Mouse (Mus musculus): ENCODE results near the gene Abtb1. TPM values are rescaled to one million over a fixed set of nuclear protein-coding genes. Genes with fewer than 3 reads are reported as not detected.

Gene Abtb1
- polyA plus RNA-seq, 1 experiment from 2014 or later: 40.7 TPM

DNA sequence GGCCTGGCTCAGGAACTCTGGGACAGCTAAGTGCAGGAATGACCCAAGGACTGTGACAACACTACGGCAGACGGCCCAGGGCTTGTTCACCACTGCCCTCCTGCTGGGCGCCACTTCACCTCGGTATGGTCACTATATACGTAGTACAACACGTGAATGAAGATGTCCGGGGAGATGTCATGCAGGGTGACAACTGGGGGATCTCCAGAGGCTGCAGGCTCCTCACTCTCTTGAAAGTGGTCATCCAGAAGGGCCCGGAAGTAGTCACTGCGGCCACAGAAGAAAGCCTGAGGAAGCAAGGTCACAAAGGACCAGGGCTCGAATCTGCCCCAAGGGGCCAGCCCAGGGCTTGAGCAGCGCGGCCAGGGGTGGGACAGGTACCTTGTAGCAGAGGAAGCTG lies 3.8 kb downstream of the Abtb1 start:
- Histone ChIP-seq H3K4me3 (ENCODE audit: low read depth, low read length) (no peak overlapping the region), H3K36me3 (ENCODE audit: control insufficient read depth, insufficient read depth, low read length) (peaks cover 13% of the 10 kb centered on the region), H3K4me2 (ENCODE audit: low read length) (no peak overlapping the region), H3K27me3 (ENCODE audit: control insufficient read depth, insufficient read depth, low read depth, low read length) (no peaks in the 10 kb centered on the region), H3K27ac (ENCODE audit: low read length) (no peak overlapping the region), H3K9me3 (replicated peaks; ENCODE audit: control insufficient read depth, low read length, poor library complexity, severe bottlenecking) (no peaks in the 10 kb centered on the region), H3K9ac (ENCODE audit: low read depth, low read length) (no peak overlapping the region), H3K4me1 (ENCODE audit: control insufficient read depth, insufficient read depth, low read length) (peaks cover 13% of the 10 kb centered on the region)
- no peak for ATAC-seq
- 92% methylated on average over 12 of the region's 12 CpGs for WGBS

DNA sequence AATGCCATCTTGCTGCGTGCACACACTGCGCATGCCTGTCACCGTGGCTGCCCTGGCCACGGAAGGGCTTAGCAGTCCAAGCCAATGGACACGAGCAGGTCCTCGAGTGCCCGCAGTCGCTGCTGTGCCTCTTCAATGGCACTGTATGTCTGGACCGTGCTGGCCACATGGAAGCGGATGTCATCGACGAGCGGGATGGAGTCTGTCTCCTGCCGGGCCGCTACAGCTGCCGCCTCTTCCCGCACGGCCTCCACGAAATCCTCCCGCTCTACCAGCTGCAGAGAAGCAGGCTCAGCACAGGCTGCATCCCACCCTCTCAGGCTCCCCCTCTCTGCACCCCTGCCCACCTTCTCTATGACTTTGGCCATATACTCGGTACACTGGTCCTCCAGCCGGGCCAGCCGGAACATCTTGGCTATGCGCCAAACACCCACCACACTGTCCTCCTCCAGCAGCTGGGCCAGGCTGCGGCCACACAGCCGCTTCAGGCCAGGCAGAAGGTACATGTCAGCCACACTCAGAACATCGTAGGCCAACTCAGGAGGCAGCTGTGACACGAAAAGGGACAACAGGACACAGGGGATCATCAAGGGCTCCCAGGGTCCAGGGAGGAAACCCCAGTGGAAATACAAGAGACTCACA lies 5.5 kb downstream of the Abtb1 start:
- no peak for ATAC-seq
- H3K4me3 ChIP-seq (ENCODE audit: low read depth, low read length): no peak overlapping the region
- H3K4me1 ChIP-seq (ENCODE audit: control insufficient read depth, insufficient read depth, low read length): peaks cover 11% of the 10 kb centered on the region
- H3K27me3 ChIP-seq (ENCODE audit: control insufficient read depth, insufficient read depth, low read depth, low read length): no peaks in the 10 kb centered on the region
- H3K9me3 ChIP-seq (replicated peaks; ENCODE audit: control insufficient read depth, low read length, poor library complexity, severe bottlenecking): no peaks in the 10 kb centered on the region
- no peak overlapping the region for H3K9ac ChIP-seq (ENCODE audit: low read depth, low read length)
- peaks cover 13% of the 10 kb centered on the region for H3K36me3 ChIP-seq (ENCODE audit: control insufficient read depth, insufficient read depth, low read length)
- H3K27ac ChIP-seq (ENCODE audit: low read length): no peak overlapping the region
- H3K4me2 ChIP-seq (ENCODE audit: low read length): no peak overlapping the region
- WGBS: 88% methylated on average over 28 of the region's 28 CpGs

DNA sequence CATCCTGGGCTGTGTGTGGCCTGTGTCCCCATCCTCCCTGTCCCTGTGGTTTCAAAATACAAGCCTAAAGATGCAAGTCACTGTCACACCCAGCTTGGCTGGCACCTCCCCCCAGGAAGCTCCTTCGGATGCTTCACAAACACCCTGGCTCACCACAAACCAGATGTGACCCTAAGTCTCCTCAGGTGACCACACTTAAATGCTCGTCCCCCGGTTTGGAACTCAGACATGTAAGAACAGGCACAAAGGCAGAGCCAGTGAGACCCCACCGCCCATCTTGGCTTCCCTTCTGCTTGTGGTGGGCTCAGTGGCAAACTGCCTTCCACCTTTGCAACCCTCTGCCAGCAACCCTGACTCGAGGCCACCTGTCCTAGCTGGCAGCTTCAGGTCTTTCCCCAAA lies 6.7 kb downstream of the Abtb1 start:
- H3K27me3 ChIP-seq (ENCODE audit: control insufficient read depth, insufficient read depth, low read depth, low read length): no peaks in the 10 kb centered on the region
- H3K4me1 ChIP-seq (ENCODE audit: control insufficient read depth, insufficient read depth, low read length): peaks cover under 1% of the 10 kb centered on the region
- H3K9ac ChIP-seq (ENCODE audit: low read depth, low read length): no peak overlapping the region
- no peak overlapping the region for H3K4me2 ChIP-seq (ENCODE audit: low read length)
- no peaks in the 10 kb centered on the region for H3K9me3 ChIP-seq (replicated peaks; ENCODE audit: control insufficient read depth, low read length, poor library complexity, severe bottlenecking)
- no peak for ATAC-seq
- 80% methylated on average over 5 of the region's 5 CpGs for WGBS
- no peak overlapping the region for H3K4me3 ChIP-seq (ENCODE audit: low read depth, low read length)
- peaks cover 13% of the 10 kb centered on the region for H3K36me3 ChIP-seq (ENCODE audit: control insufficient read depth, insufficient read depth, low read length)
- no peak overlapping the region for H3K27ac ChIP-seq (ENCODE audit: low read length)

DNA sequence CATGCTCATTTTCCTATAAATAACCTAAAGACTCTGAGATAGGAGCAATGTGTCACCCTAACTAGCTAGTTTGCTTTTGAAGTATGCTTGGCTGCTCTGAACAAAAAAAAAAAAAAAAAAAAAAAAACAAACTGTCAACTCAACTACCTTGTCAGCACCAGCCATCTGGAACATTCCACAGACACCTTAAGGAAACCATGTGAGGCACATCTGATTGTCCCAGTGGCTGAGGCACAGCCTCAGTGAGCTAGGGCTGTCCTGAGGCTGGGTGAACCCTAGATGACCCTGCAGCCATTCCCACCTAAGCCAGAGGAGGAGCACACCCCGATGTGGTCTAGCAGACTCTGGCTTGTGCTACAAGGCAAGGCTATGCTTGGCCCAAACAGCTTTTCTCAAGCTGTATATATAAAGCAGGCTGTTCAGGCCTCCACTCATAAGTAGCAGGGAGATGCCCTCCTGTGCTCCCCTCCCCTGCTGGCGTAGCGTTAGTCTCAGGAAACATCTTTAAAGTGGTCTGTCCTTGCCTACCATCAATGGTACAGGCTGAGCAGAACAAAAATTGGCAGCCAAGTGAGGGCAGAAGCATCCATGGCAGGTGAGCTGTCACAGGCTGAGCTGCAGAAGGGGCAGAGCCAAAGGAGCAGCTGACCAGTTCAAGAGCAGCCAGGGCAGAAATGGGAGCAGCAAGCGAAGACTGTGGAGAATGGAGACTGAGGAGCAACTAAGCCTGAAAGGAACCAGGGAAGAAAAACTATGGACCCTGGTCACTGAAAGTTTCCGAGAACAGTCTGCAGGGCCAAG lies 8.2 kb downstream of the Abtb1 start:
- Histone ChIP-seq H3K4me1 (ENCODE audit: control insufficient read depth, insufficient read depth, low read length) (no peaks in the 10 kb centered on the region), H3K27ac (ENCODE audit: low read length) (no peak overlapping the region), H3K4me3 (ENCODE audit: low read depth, low read length) (no peak overlapping the region), H3K9me3 (replicated peaks; ENCODE audit: control insufficient read depth, low read length, poor library complexity, severe bottlenecking) (no peaks in the 10 kb centered on the region), H3K27me3 (ENCODE audit: control insufficient read depth, insufficient read depth, low read depth, low read length) (no peaks in the 10 kb centered on the region), H3K36me3 (ENCODE audit: control insufficient read depth, insufficient read depth, low read length) (peaks cover 11% of the 10 kb centered on the region), H3K9ac (ENCODE audit: low read depth, low read length) (no peak overlapping the region), H3K4me2 (ENCODE audit: low read length) (no peak overlapping the region)
- ATAC-seq: no peak
- WGBS: 90% methylated on average over 5 of the region's 5 CpGs

DNA sequence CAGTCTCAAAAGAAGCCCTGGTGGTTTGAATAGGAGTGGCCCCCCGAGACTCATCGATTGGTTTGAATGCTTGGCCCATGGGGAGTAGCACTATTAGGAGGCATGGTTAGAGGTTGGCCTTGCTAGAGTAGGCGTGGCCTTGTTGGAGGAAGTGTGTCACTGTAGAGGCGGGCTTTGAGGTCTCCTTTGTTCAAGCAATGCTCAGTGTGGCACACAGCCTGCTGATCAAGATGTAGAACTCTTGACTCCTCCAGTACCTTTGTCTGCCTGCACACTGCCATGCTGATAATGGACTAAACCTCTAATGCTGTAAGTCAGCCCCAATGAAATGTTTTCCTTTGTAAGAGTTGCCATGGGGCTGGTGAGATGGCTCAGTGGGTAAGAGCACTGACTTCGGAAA lies 9.1 kb downstream of the Abtb1 start:
- peaks cover 6% of the 10 kb centered on the region for H3K36me3 ChIP-seq (ENCODE audit: control insufficient read depth, insufficient read depth, low read length)
- no peaks in the 10 kb centered on the region for H3K9me3 ChIP-seq (replicated peaks; ENCODE audit: control insufficient read depth, low read length, poor library complexity, severe bottlenecking)
- no peak overlapping the region for H3K9ac ChIP-seq (ENCODE audit: low read depth, low read length)
- H3K4me1 ChIP-seq (ENCODE audit: control insufficient read depth, insufficient read depth, low read length): no peaks in the 10 kb centered on the region
- no peak for ATAC-seq
- no peak overlapping the region for H3K27ac ChIP-seq (ENCODE audit: low read length)
- no peaks in the 10 kb centered on the region for H3K27me3 ChIP-seq (ENCODE audit: control insufficient read depth, insufficient read depth, low read depth, low read length)
- 68% methylated on average over 5 of the region's 5 CpGs for WGBS
- no peak overlapping the region for H3K4me3 ChIP-seq (ENCODE audit: low read depth, low read length)
- H3K4me2 ChIP-seq (ENCODE audit: low read length): no peak overlapping the region

DNA sequence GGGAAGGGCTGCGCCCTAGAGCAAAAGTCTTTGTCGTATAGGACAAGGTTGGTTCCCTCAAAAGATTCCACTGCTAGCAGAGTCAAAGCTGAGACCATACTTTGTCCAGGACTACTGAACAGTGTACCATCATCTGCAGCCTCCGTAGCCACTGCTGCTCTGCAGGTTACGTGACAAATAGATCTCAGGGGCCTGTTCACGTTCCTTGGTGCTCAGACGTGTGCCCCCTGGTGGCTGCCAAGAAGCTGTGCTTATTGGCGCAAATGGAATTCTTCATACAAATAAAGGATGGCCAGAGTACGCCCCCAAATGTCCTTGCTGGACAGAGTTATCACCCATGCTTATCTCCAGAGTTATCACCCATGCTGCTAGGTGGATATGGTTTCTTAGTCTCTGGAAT lies 10.3 kb downstream of the Abtb1 start:
- H3K4me1 ChIP-seq (ENCODE audit: control insufficient read depth, insufficient read depth, low read length): no peaks in the 10 kb centered on the region
- H3K27me3 ChIP-seq (ENCODE audit: control insufficient read depth, insufficient read depth, low read depth, low read length): no peaks in the 10 kb centered on the region
- no peak overlapping the region for H3K4me3 ChIP-seq (ENCODE audit: low read depth, low read length)
- peak; percentile 64 for ATAC-seq
- no peak overlapping the region for H3K4me2 ChIP-seq (ENCODE audit: low read length)
- H3K36me3 ChIP-seq (ENCODE audit: control insufficient read depth, insufficient read depth, low read length): peaks cover 5% of the 10 kb centered on the region
- no peak overlapping the region for H3K27ac ChIP-seq (ENCODE audit: low read length)
- no peaks in the 10 kb centered on the region for H3K9me3 ChIP-seq (replicated peaks; ENCODE audit: control insufficient read depth, low read length, poor library complexity, severe bottlenecking)
- WGBS: 26% methylated on average over 8 of the region's 8 CpGs
- H3K9ac ChIP-seq (ENCODE audit: low read depth, low read length): no peak overlapping the region

DNA sequence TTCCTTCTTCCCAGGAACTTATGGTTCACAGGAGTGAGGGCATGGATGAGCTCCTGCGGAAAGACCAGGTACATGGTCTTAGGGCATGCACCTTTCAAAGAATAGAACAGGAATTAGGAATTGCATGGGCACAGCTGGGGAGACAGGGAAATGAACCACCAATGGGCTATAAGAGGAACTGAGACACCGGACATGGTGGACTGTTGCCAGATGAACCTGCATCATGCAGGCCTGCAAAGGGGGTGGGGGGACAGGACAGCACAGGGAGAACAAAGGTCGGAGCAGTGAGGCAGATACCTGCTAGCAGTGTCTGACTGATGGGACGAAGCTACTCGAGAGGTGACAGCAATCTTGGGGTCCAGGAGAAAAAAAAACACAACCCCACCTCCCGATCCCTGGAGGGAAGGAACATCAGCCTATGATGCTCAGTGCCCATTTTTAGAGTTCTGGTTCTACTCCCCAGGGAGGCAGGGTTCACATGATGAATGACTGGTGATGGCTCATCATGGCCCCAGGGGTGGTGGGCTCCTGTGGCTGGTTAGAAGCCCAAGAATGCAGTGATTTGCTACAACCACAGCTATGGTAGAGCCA lies 11.6 kb downstream of the Abtb1 start:
- Histone ChIP-seq H3K4me1 (ENCODE audit: control insufficient read depth, insufficient read depth, low read length) (no peaks in the 10 kb centered on the region), H3K9ac (ENCODE audit: low read depth, low read length) (no peak overlapping the region), H3K9me3 (replicated peaks; ENCODE audit: control insufficient read depth, low read length, poor library complexity, severe bottlenecking) (no peaks in the 10 kb centered on the region), H3K4me2 (ENCODE audit: low read length) (no peak overlapping the region), H3K36me3 (ENCODE audit: control insufficient read depth, insufficient read depth, low read length) (no peaks in the 10 kb centered on the region), H3K4me3 (ENCODE audit: low read depth, low read length) (no peak overlapping the region), H3K27me3 (ENCODE audit: control insufficient read depth, insufficient read depth, low read depth, low read length) (no peaks in the 10 kb centered on the region), H3K27ac (ENCODE audit: low read length) (no peak overlapping the region)
- ATAC-seq: no peak
- whole genome bisulfite sequencing: 83% methylated on average over 6 of the region's 6 CpGs

DNA sequence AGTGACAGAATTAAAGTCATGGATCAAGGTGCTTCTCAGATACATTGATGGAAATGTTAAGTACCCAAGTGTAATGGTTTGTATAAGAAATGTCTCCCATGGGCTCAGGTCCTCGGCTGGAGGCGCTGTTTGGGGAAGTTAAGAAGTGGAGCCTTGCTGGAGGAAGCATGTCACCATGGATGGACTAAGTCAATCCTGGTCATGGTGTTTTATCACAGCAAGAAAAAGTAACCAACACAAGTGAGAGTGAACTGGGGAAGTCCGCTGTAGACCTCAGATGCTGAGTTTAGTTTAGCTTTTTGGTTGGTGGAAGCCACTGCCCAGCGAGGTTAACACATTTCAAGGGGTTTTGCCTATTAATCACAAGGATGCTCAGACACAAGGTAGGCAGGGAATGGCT lies 12.2 kb downstream of the Abtb1 start:
- 85% methylated on average over 4 of the region's 4 CpGs for WGBS
- Histone ChIP-seq H3K27ac (ENCODE audit: low read length) (no peak overlapping the region), H3K4me3 (ENCODE audit: low read depth, low read length) (no peak overlapping the region), H3K4me2 (ENCODE audit: low read length) (no peak overlapping the region), H3K9ac (ENCODE audit: low read depth, low read length) (no peak overlapping the region), H3K9me3 (replicated peaks; ENCODE audit: control insufficient read depth, low read length, poor library complexity, severe bottlenecking) (no peaks in the 10 kb centered on the region), H3K36me3 (ENCODE audit: control insufficient read depth, insufficient read depth, low read length) (no peaks in the 10 kb centered on the region), H3K27me3 (ENCODE audit: control insufficient read depth, insufficient read depth, low read depth, low read length) (no peaks in the 10 kb centered on the region), H3K4me1 (ENCODE audit: control insufficient read depth, insufficient read depth, low read length) (no peaks in the 10 kb centered on the region)
- ATAC-seq: no peak

Data from midbrain, embryonic 16.5 days (tissue).